In the genomic region with DNA sequence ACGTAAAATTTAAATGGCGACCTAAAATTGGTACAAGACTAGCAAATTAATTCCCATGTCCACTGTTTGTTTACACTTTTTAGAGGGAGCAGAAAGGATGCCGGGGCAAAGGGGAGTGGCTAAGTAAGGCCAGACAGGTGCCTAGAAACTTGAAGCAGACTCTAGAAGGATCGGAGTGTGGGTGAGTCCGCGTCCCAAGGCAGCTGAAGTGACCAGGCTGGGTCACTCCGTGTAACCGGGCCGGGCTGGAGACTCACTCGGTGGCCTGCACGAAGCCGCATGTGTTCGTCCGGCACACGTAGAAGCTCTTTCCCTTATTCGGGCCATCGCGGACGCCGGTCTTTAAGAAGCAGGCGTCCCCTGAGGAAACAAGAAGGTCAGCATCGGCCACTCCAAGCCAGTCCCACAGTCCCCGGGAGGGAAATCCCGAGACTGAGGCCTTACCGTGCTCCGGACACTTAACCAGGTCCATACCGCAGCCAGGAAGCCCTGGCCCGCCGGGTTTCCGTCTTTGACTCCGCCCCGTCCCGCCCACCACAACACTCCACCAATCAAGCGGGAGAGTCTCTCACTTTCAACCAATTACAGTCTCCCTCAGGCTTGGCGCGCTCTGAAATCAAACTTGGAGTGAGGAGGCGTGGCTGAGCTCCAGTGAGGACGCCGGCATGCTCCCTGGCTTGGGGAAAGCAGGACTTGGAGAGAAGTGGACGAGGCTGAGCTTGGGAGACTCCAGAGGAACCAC, we compare ENCODE assay signal across 8 mouse cellular contexts. TPM values are rescaled to one million over a fixed set of nuclear protein-coding genes. Genes with fewer than 3 reads are reported as not detected.
DNase-seq lines count a peak whose midpoint lies in the region; ATAC-seq and TF ChIP-seq lines count a peak whose summit lies in the region.

Ttf2 (minus strand) TSS at position 488 of the 742 bp plus-strand sequence.

- no peaks in the 10 kb centered on the region for H3K4me1 ChIP-seq in ES-Bruce4 (ENCODE audit: control insufficient read depth, insufficient read depth, low read length)
- peaks cover 11% of the 10 kb centered on the region for H3K4me1 ChIP-seq in forebrain, embryonic 13.5 days
- peaks cover 8% of the 10 kb centered on the region for H3K4me1 ChIP-seq in liver, postnatal 0 days (ENCODE audit: insufficient read depth)
- peaks cover 5% of the 10 kb centered on the region for H3K4me1 ChIP-seq in neural tube, embryonic 14.5 days (ENCODE audit: control insufficient read depth, insufficient read depth, low read length)

- H3K36me3 ChIP-seq in ES-Bruce4 (ENCODE audit: control insufficient read depth, insufficient read depth, low read length, poor library complexity, severe bottlenecking), result peaks cover 16% of the 10 kb centered on the region
- 0 out of 2 replicates have a peak, but pooled peaks cover 6% of the 10 kb centered on the region for H3K36me3 ChIP-seq in forebrain, embryonic 13.5 days (ENCODE audit: poor library complexity, severe bottlenecking)
- no peaks in the 10 kb centered on the region for H3K36me3 ChIP-seq in liver, postnatal 0 days (replicated peaks; ENCODE audit: insufficient read depth, low read length)
- no peaks in the 10 kb centered on the region for H3K36me3 ChIP-seq in neural tube, embryonic 14.5 days (ENCODE audit: control insufficient read depth, insufficient read depth, low read length)

- no peak for TF ChIP-seq EP300 in ES-Bruce4 (IDR thresholded peaks at IDR 0.05; ENCODE audit: insufficient read depth, low read depth, low read length)
- TF ChIP-seq EP300 in liver, postnatal 0 days (IDR thresholded peaks at IDR 0.05; ENCODE audit: low read depth), result no peak

- no peaks in the 10 kb centered on the region for H3K27me3 ChIP-seq in ES-Bruce4 (ENCODE audit: control insufficient read depth, insufficient read depth, low read length, poor library complexity, severe bottlenecking)
- no peaks in the 10 kb centered on the region for H3K27me3 ChIP-seq in forebrain, embryonic 13.5 days
- H3K27me3 ChIP-seq in liver, postnatal 0 days (ENCODE audit: insufficient read depth, low read length), result no peaks in the 10 kb centered on the region
- no peaks in the 10 kb centered on the region for H3K27me3 ChIP-seq in neural tube, embryonic 14.5 days (ENCODE audit: control insufficient read depth, insufficient read depth, low read length)

- 0 out of 2 replicates have a peak within 1 kb of the TSS, but pooled peaks have one; percentile 16 for H3K27ac ChIP-seq in ES-Bruce4 (ENCODE audit: insufficient read depth, low read length)
- H3K27ac ChIP-seq in forebrain, embryonic 13.5 days, result no peak within 1 kb of the TSS
- no peak within 1 kb of the TSS for H3K27ac ChIP-seq in liver, postnatal 0 days (ENCODE audit: low read depth)
- no peak within 1 kb of the TSS for H3K27ac ChIP-seq in neural tube, embryonic 14.5 days (ENCODE audit: low read depth, low read length)

- peak within 1 kb of the TSS; percentile 99 for H3K4me3 ChIP-seq in ES-Bruce4 (ENCODE audit: low read depth, low read length)
- peak within 1 kb of the TSS; percentile 73 for H3K4me3 ChIP-seq in forebrain, embryonic 13.5 days
- H3K4me3 ChIP-seq in liver, postnatal 0 days (ENCODE audit: low read depth, low read length), result peak within 1 kb of the TSS; percentile 67
- H3K4me3 ChIP-seq in neural tube, embryonic 14.5 days (ENCODE audit: low read depth, low read length), result peak within 1 kb of the TSS; percentile 62

- H3K9me3 ChIP-seq in ES-Bruce4 (replicated peaks; ENCODE audit: control insufficient read depth, insufficient read depth, low read length, poor library complexity, severe bottlenecking), result no peaks in the 10 kb centered on the region
- no peaks in the 10 kb centered on the region for H3K9me3 ChIP-seq in forebrain, embryonic 13.5 days (replicated peaks)
- no peaks in the 10 kb centered on the region for H3K9me3 ChIP-seq in liver, postnatal 0 days (ENCODE audit: low read length)
- no peaks in the 10 kb centered on the region for H3K9me3 ChIP-seq in neural tube, embryonic 14.5 days (ENCODE audit: control insufficient read depth, low read length)

- no peak for TF ChIP-seq CTCF in ES-Bruce4 (IDR thresholded peaks at IDR 0.05; ENCODE audit: low read depth, low read length)
- no peak for TF ChIP-seq CTCF in liver, postnatal 0 days (IDR thresholded peaks at IDR 0.05; ENCODE audit: low read depth)

- DNase-seq in heart, postnatal 10 days, result peak; percentile 96 to 98
- peak; percentile 84 for DNase-seq in large intestine, adult 2 months (ENCODE audit: low read depth, low spot score)
- peak; percentile 95 for DNase-seq in liver, postnatal 0 days
- DNase-seq in testis, postnatal 10 days (ENCODE audit: low spot score), result peak; percentile 97

- intact Hi-C loops in heart, postnatal 10 days (cut with DNase I), result loop anchor here (2.0 kb wide), 1 partner anchor 53 kb away; no protein-coding TSS in a partner anchor

- under 1% methylated on average over 40 of the region's 40 CpGs for WGBS in forebrain, embryonic 13.5 days
- WGBS in large intestine, adult 2 months, result under 1% methylated on average over 40 of the region's 40 CpGs
- WGBS in liver, postnatal 0 days (ENCODE audit: insufficient replicate concordance), result under 1% methylated on average over 40 of the region's 40 CpGs
- under 1% methylated on average over 40 of the region's 40 CpGs for WGBS in neural tube, embryonic 14.5 days

- ATAC-seq in cerebellum, adult (ENCODE audit: insufficient number of reproducible peaks, low FRiP score, low TSS enrichment), result peak; percentile 97
- ATAC-seq in forebrain, embryonic 13.5 days, result peak; percentile 98
- ATAC-seq in liver, postnatal 0 days, result peak; percentile 100
- ATAC-seq in neural tube, embryonic 14.5 days (ENCODE audit: low read depth), result peak; percentile 99

- peak within 1 kb of the TSS; percentile 80 for H3K9ac ChIP-seq in ES-Bruce4 (ENCODE audit: low read depth, poor library complexity, severe bottlenecking)
- H3K9ac ChIP-seq in forebrain, embryonic 13.5 days, result peak within 1 kb of the TSS; percentile 74
- peak within 1 kb of the TSS; percentile 74 for H3K9ac ChIP-seq in liver, postnatal 0 days (replicated peaks)
- H3K9ac ChIP-seq in neural tube, embryonic 14.5 days (replicated peaks; ENCODE audit: low read depth, low read length), result peak within 1 kb of the TSS; percentile 53

- TF ChIP-seq POLR2A in ES-Bruce4 (IDR thresholded peaks at IDR 0.05; ENCODE audit: insufficient read depth, low read length), result peak; percentile 36

- peak within 1 kb of the TSS; percentile 91 for H3K4me2 ChIP-seq in forebrain, embryonic 13.5 days
- peak within 1 kb of the TSS; percentile 68 for H3K4me2 ChIP-seq in liver, postnatal 0 days (ENCODE audit: low read depth, low read length)
- H3K4me2 ChIP-seq in neural tube, embryonic 14.5 days (ENCODE audit: low read depth, low read length), result peak within 1 kb of the TSS; percentile 90

RNA-seq across cellular contexts. Expression of gene Ttf2, which starts in this region (rescaled TPM):
- 44.3 and 47.3 TPM in 2 replicates for polyA plus RNA-seq in ES-Bruce4 (2011; ENCODE audit: insufficient read depth, insufficient read length, low read depth, missing spikeins)
- 13.7 and 16.9 TPM in 2 replicates for polyA plus RNA-seq in forebrain, embryonic 13.5 days (2015; fragmentation: Nextera tagmentation; extraction: Ambion mirVana)
- total RNA-seq in heart, postnatal 10 days (2021), result 1 to 10 TPM; 5.7 to 6.0 TPM
- 4.1 and 4.7 TPM in 2 replicates for polyA plus RNA-seq in large intestine, adult 2 months (2012; rRNA removed)
- polyA plus RNA-seq in liver, postnatal 0 days (2015; fragmentation: Nextera tagmentation; extraction: Ambion mirVana), result 2.6 and 3.3 TPM in 2 replicates
- polyA plus RNA-seq in neural tube, embryonic 14.5 days (2014; fragmentation: Nextera tagmentation; extraction: Ambion mirVana), result 3.3 and 4.3 TPM in 2 replicates
